Mouse (Mus musculus): Measurements from ENCODE around the gene Serpinb6a.

GRCm38 (mm10) chr13:34016927-34017569 is 14.5 kb upstream of the Serpinb6a start:
- TF ChIP-seq CTCF (IDR thresholded peaks at IDR 0.05; ENCODE audit: insufficient read depth, low read depth, low read length) (no peak), POLR2A (IDR thresholded peaks at IDR 0.05; ENCODE audit: insufficient read depth, low read depth, low read length) (no peak)

Measured in olfactory bulb, adult 2 months (tissue).